Mouse (Mus musculus) kidney, postnatal 14 days (tissue): ENCODE results near the gene Gm12216.
A peak's percentile ranks its signal among the peaks of the same experiment; 100 is the strongest.
"Not testable (repeated sequence)": the region's sequence is repeated elsewhere in the genome, so short reads cannot be mapped to it uniquely, and the experiment has no call there.

Experiments
- DNase-seq: peaks from one replicate; pipeline ENCODE4 v3.0.0; 2022; ENCODE audit warnings: mixed read lengths

The Gm12216 gene

DNA sequence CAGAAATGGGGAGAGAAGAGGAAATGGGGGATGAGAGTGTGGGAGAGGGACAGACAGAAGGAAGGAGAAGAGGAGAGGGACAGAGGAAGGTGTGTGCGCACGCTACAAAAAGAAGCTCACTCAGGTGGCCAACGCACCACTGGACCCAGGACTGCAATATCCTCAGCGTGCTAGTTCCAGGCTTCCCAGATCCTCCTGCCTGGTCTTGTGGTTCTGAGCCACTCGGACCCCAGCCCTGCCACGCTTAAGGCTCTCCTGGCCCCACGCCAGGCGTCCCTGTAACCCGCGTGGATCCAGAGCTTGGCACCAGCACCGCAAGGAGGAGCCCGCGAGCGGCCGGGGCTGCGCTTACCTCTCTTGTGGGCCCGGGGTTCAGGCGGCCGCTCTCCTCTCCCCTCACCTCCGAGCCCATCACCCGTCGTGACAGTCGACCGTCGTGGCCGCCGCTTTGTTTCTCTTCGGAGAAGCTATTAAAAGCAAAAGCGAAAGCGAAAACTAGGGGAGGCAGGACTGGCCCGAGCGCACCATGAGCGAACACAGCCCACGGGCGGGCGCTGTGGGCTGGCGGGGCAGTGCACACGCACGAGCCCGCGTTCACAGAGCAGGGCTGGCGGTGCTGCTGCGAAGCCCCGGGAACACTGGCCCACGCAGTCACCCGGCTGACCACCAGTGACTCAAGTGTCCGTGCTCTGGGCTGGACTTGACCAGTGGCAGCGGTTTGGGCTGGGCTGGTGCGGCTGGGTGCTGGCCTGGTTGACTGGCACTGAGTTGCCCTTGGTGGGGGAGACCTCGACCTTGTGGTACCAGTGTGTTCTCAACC, at the start of gene Gm12216:
Gm12216 (minus strand) TSS at position 496 of the 820 bp plus-strand sequence.
- DNase-seq = peak; percentile 59

GRCm38 (mm10) chr11:53908686-53909085, 49.6 kb upstream of the Gm12216 start:
- DNase-seq = no peak

DNA sequence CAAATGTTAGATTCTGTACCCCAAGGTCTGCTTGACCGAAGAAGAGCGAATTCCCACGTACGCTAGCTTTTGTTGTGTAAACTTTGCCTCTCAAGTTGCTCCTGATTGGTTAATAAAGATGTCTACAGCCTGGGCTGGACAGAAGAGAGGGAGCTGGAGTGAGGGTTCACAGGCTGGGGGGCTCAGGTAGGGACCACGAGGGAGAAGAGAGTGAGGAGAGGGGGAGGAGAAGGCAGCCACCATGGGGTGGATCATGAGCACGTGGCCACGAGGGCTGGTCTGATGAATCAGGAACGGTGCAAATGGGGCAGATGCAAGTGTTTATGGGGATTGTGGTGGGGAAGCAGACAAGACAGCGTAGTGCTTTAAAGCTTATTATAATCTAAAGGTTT, 45.5 kb upstream of the Gm12216 start:
- DNase-seq = peak; percentile 18

DNA sequence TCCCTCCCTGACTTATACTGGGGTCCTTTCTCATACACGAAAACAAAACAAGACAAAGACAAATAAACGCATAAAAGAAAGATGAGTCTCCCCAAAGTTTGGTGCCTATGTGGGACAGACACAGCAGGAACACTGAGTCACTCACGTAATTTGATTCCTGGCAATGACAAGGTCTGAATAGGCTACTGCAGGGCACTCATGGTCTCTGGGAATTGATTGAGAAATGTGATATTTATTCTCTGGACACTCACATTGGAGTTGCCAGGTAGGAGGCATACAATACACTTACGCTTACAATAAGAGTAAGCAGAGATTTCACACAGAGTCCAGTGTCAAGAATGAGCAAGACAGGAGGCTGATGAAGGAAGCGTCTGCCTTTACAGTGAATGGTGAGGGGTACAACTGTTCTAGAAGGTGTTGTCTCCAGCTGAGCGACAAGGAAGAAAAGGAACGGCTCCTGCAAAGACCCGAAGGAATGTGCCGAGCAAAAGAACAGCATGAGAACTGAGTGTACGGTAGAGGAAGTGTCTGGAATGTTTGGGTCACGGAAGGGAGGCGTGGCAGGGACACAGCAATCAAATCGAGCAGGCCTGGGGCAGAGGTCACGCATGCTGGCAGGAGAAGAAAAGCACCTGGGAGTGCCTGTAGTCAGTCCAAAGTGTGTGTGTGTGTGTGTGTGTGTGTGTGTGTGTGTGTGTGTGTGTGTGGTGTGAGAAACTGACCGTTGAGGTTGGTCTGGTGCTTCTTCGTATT, 44.9 kb upstream of the Gm12216 start:
- peak; percentile 94 for DNase-seq

DNA sequence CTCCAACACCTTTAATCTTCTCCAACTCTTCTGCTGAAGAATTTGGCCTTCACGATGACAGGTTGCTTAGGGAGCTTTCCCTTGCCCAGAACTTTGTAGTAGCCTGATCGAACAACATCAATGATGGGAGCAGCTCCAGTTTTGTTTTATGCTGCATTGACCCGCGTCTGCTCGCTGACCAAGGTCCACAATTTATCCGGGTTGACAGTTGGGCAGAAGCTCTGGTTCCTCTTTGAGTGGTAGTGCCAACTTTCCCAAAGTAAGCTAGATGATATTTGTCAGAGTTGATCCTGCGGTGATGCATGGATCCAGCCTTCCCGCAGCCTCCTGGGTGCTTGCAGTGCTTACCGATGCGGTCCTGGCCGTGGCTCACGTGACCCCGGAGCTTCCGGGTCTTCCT, 43.7 kb upstream of the Gm12216 start:
- DNase-seq = no peak

GRCm38 (mm10) chr11:53900991-53901390, 41.9 kb upstream of the Gm12216 start:
- no peak for DNase-seq

- no peak for DNase-seq
Observed at GRCm38 (mm10) chr11:53899981-53900380, 40.9 kb upstream of the Gm12216 start.

DNA sequence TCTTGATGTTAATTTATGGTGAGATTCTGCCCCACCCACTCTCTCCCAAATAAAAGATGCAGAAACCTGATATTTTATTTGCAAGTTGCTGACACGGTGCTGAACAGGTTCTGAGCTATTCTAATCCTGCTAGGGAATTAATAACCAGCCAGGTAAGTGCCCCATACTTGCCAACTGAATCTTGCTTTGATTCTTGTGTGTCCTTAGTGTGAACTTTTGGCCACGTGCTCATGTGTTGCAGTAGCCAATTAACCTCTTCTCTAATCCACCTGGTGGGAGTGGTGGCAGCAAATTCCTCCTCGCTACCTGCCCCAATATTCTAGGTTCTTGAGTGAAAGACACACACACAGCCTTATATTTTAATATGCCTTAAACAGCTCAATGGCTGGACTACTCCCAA, 39.9 kb upstream of the Gm12216 start:
- DNase-seq = peak; percentile 58

DNA sequence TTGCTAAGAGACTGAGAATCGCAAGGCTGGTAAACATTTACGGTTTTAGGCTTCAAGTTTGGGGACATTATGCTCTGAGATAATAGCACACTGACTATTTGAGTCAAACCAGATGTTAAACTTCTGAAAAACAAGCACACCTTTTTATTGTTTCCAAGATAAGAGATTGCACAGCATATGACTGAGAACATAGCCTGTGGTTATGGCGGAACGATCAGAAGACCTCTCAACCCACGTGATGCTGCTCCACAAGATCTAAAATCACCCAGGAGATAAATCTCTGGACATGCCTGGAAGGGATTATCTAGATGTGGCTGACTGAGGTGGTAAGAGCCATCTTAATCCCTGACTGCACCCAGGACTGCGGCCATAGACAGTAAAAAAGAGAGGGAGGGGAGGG, 37.9 kb upstream of the Gm12216 start:
- DNase-seq = no peak

GRCm38 (mm10) chr11:53893451-53893850, 34.4 kb upstream of the Gm12216 start:
- no peak for DNase-seq

DNA sequence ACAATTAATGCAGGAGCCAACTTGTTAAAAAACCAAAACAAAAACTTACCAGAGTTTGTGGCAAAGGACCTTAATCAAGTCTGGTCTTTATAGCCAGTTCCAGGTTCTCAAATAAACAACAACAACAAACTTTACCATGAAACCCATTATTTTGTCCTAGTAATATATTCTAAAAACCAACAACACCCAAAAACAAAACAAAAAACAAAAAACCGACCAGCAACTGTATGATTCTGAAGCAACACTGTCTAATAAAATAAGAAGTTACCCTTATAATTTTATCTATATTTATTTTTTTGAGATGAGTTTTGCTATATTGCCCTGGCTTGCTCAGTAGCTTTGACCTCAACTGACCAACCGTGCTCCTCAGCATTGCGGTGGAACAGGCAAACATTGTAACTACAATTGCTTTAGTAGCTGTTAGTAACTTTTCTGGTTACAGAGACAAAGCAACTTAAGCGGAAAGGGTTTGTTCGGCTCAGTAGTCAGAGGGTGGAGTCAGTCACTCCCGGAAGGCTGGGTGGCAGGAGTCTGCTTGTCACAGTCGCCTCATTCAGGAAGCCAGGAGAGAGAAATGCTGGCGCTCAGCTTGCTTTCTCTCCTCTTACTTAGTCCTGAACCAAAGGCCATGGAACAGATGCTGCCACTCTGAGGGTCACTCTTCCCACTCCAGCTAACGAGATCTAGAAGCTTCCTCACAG, 33.8 kb upstream of the Gm12216 start:
- peak; percentile 52 for DNase-seq

- peak; percentile 100 for DNase-seq
Observed at GRCm38 (mm10) chr11:53891505-53892451, 32.7 kb upstream of the Gm12216 start, which contains the start of gene Slc22a5. Gene Slc22a5, minus strand, starts transcription at chr11:53891660.

- DNase-seq = no peak
Observed at GRCm38 (mm10) chr11:53890906-53891504, 31.9 kb upstream of the Gm12216 start.

- no peak for DNase-seq
Observed at GRCm38 (mm10) chr11:53890225-53890624, 31.2 kb upstream of the Gm12216 start.

GRCm38 (mm10) chr11:53889091-53889645, 30.1 kb upstream of the Gm12216 start:
- DNase-seq = peak; percentile 68

- no peak for DNase-seq
Observed at GRCm38 (mm10) chr11:53888242-53888641, 29.2 kb upstream of the Gm12216 start.

DNA sequence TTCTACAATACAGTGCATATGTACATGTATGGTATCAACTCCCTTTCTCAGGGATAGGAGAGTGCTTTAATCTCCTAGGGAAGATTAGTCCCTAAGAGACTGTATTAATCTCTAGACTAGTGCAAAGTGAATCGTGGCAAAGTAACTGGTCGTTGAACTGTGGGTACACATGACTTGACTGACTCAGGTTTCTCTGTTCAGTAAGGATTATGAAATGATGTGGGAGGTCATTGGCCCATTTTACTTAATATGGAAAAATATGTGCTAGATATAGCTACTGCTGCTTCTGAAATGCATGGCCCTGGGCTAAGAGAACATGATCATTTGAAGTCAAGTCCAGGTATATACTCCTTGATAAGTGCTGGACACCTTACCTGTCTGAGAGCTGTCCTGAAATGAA, 24.2 kb upstream of the Gm12216 start:
- DNase-seq = no peak

- DNase-seq = not testable (repeated sequence)
Observed at GRCm38 (mm10) chr11:53878096-53878495, 19.0 kb upstream of the Gm12216 start.

GRCm38 (mm10) chr11:53876488-53876887, 17.4 kb upstream of the Gm12216 start:
- no peak for DNase-seq

- DNase-seq = peak; percentile 21
Observed at GRCm38 (mm10) chr11:53874706-53875105, 15.7 kb upstream of the Gm12216 start.
